Mouse (Mus musculus) cerebral cortex, adult 2 months (tissue): ENCODE measurements around the gene Tardbp.

Source experiments
- WGBS: fragments of 180-500 bp; shearing (Covaris S2); methylation state at CpG from one replicate; pipeline ENCODE4 v1.1.7; 2018; 5-methylcytosine and 5-hydroxymethylcytosine counted together

Gene Tardbp

GRCm38 (mm10) chr4:148602357-148603120 is 24.3 kb downstream of the Tardbp start, which contains the start of gene Masp2:
Gene Masp2 (plus strand): TSS chr4:148602554.
- WGBS, result 88% methylated on average over 14 of the region's 14 CpGs

GRCm38 (mm10) chr4:148601871-148602270 is 24.9 kb downstream of the Tardbp start:
- WGBS, result 57% methylated on average over 4 of the region's 4 CpGs

DNA sequence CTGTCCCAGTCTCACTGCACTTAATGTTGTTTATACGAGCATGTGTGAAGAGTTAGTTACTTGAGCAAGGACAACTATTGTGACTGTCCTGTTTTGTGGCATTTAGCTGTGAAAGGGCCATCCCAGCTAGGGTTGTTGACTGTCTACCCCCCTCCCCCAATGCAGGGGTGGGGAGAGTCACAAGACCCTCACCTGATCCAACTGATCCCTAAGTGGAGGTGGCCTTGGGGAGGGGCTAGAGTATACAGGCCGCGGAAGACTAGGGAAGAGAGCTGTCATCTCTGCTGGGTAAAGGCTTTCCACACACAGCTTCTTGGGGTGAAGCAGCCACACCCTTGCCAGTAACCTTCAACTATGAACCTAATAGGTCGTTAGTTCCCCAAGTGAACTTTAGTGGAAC is 26.5 kb downstream of the Tardbp start:
- 88% methylated on average over 4 of the region's 4 CpGs for WGBS

GRCm38 (mm10) chr4:148598826-148599225 is 28.0 kb downstream of the Tardbp start:
- WGBS, result 96% methylated on average over 12 of the region's 12 CpGs

DNA sequence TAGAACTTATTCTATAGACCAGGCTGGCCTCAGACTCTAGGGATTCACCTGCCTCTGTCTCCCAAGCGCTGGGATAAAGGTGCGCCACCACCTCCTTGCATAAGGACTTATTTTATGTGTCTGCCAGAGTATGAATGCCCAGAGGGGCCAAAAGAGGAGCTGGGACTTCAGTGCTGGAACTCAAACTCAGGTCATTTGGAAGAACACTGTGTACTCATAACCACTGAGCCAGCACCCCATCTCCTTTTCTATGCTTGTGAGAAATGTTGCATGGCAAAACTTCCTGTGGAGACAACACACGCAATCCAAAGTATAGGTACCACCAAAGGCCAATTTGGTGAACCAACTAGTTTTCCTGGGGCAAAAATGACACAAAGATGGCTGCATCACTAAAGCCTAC is 30.1 kb downstream of the Tardbp start:
- 99% methylated on average over 3 of the region's 3 CpGs for WGBS

GRCm38 (mm10) chr4:148595916-148596315 is 30.9 kb downstream of the Tardbp start:
- WGBS, result 56% methylated on average over 6 of the region's 6 CpGs

DNA sequence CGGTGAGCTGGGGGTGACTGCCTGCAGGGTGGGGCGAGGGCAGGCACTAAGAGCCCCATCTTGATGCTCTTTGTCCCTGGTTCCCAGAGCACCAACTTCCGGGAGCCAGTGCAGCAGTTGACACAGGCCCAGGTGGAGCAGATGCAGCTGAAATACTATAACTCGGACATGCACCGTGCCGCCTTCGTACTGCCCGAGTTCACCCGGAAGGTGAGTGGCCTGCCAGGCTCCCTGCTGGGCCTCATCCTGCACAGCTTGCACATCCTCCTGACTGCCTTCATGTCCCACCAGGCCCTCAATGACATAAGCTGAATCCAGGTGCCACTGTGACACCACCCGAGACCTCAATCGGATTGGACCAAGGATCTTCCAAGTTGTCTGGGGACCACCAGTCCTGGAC is 32.8 kb downstream of the Tardbp start:
- WGBS, result 81% methylated on average over 11 of the region's 11 CpGs

GRCm38 (mm10) chr4:148591637-148592380 is 35.0 kb downstream of the Tardbp start:
- under 1% methylated on average over 53 of the region's 53 CpGs for WGBS

GRCm38 (mm10) chr4:148591171-148591630 is 35.6 kb downstream of the Tardbp start, which contains the start of gene Srm:
Gene Srm (plus strand): TSS chr4:148591503.
- WGBS, result under 1% methylated on average over 50 of the region's 50 CpGs

- 2% methylated on average over 18 of the region's 18 CpGs for WGBS
These were observed 36.2 kb downstream of the Tardbp start for GRCm38 (mm10) chr4:148590421-148591170.

DNA sequence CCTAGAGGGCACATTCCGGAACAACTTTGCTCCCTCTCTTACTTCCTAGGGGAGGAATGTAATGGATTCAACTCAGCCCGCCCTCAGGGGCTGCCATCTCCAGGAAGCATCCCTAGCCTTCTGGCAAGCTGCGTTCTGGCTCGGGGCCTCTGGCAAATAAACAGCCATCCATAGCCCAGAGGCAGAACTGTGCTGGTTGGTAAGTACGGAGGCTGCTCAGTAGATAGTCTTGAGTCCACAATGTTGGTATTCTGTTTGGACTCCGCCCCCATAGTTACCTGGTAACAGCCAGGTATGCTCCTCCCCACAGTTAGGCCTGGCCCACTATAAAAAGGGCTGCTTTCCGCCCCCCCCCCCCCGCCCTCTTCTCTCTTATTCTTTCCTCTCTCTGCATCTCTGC is 37.3 kb downstream of the Tardbp start:
- 65% methylated on average over 8 of the region's 8 CpGs for WGBS

DNA sequence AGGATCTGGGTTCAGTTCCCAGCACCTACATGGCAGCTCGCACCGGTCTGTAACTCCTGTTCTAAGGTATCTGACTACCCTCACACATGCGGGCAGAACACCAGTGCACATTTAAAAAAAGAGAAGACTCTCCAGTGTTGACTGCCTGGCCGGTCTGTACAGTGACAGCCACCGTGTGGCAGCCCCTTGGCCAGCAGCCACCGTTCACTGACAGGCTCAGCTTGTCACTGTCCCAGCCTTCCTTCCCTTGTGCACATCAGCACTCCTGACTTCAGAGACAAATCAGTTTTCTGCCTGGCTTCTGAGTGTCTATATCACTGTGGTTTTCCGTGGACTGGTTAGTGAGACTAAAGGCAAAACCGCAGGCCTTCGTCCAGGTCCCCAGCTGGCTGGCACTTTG is 38.0 kb downstream of the Tardbp start:
- 58% methylated on average over 9 of the region's 9 CpGs for WGBS

DNA sequence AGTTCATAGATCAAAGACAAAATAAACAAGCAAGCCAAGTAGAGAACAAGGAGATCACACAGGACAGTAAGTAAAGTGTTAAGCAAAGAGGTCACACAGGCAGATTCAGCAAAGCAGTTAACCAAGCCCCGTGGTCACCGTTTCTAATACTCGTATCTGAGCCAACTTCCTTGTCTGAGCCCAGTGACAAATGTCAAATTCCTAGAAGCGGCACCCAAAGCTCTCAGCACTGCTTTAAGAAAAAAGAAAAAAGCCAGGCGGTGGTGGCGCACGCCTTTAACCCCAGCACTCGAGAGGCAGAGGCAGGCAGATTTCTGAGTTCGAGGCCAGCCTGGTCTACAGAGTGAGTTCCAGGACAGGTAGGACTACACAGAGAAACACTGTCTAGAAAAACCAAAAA is 40.2 kb downstream of the Tardbp start:
- 79% methylated on average over 9 of the region's 9 CpGs for WGBS

GRCm38 (mm10) chr4:148583257-148583656 is 43.6 kb downstream of the Tardbp start:
- WGBS, result 77% methylated on average over 4 of the region's 4 CpGs

- 83% methylated on average over 5 of the region's 5 CpGs for WGBS
These were observed 45.4 kb downstream of the Tardbp start for GRCm38 (mm10) chr4:148581422-148581821.

- WGBS, result 86% methylated on average over 9 of the region's 9 CpGs
These were observed 46.1 kb downstream of the Tardbp start for GRCm38 (mm10) chr4:148580765-148581164.

- WGBS, result 87% methylated on average over 7 of the region's 7 CpGs
These were observed 53.6 kb downstream of the Tardbp start for GRCm38 (mm10) chr4:148573222-148573621.

DNA sequence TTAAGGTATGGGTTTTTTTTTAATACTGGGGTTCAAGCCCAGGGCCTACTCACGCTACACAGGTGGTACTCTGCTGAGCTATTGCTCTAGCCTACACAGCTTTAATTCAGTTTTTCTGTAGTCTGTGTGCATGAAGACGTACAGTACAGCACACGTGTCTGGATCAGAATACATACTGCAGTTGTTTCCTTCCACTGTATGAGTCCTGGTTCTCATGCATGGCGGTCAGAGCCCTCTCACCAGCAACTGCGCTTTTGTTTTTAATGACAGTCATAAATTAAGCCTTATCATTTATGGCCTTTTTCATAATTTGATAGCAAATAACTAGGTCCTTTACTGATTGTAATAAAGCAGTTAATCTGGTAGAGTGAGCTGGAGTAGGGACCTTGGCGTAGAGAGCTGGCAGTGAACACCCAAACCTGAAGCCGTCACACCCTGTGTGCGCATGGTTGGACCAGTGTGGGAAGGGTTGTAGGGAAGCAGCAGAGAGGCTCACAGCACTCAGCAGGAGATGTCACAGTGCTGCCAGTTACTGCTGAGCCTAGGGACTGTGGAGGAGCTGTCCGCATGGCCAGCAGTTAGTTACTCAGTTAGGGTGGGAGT is 56.0 kb downstream of the Tardbp start:
- 94% methylated on average over 9 of the region's 9 CpGs for WGBS

DNA sequence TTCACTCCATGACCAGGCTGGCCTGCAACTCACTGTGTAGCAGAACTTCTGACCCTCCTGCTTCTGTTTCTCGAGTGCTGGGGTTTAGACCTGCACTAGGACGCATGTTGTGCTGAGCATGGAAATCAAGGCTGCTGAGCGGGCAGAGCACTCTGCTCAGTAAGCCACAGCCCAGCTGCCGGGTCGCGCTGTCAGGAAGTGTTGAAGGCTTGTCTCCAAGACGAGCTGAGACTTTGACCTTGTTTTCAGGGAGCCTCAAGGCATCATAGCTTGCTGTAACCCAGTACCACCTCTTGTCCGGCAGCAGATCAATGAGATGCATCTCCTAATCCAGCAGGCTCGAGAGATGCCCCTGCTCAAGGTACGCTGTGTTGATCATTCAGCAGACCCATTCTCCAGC is 56.7 kb downstream of the Tardbp start:
- WGBS, result 83% methylated on average over 10 of the region's 10 CpGs

- 93% methylated on average over 12 of the region's 12 CpGs for WGBS
These were observed 63.2 kb downstream of the Tardbp start for GRCm38 (mm10) chr4:148563595-148563994.

- 94% methylated on average over 17 of the region's 17 CpGs for WGBS
These were observed 64.1 kb downstream of the Tardbp start for GRCm38 (mm10) chr4:148562676-148563075.
